Mouse (Mus musculus) limb, embryonic 13.5 days (tissue): ENCODE measurements at regions not wholly inside any gene's neighbourhood (a gene's known extent, or its start where the extent isn't known, plus 50 kb on each side); places are given as distances from the start of the nearest gene placed in this dataset.

Experiments
- ATAC-seq: fragments of 200-750 bp; cut with Nextera tagmentation; 2 replicates; pipeline ENCODE4 v1.8.0; 2017; ENCODE audit warnings: low read depth, moderate number of reproducible peaks, moderate TSS enrichment; ENCODE audit not compliant: low FRiP score
- H3K27ac ChIP-seq: fragments of 300-500 bp; sonication (generic); 2 replicates; pipeline ENCODE4 v1.5.1; 2015; ENCODE audit warnings: inconsistent platforms, mild to moderate bottlenecking, moderate library complexity
- H3K27me3 ChIP-seq: fragments of 300-500 bp; sonication (generic); 2 replicates; pipeline ENCODE4 v1.6.1; 2015; ENCODE audit warnings: mild to moderate bottlenecking, inconsistent platforms
- H3K36me3 ChIP-seq: fragments of 300-500 bp; sonication (generic); 2 replicates; pipeline ENCODE4 v1.6.1; 2015; ENCODE audit warnings: inconsistent platforms, mild to moderate bottlenecking, moderate library complexity
- H3K4me1 ChIP-seq: fragments of 300-500 bp; sonication (generic); 2 replicates; pipeline ENCODE4 v1.6.1; 2015; ENCODE audit warnings: inconsistent platforms
- H3K4me2 ChIP-seq: fragments of 300-500 bp; sonication (generic); replicated peaks from 2 replicates; pipeline ENCODE4 v1.6.1; 2015; ENCODE audit warnings: inconsistent platforms, mild to moderate bottlenecking, moderate library complexity
- H3K4me3 ChIP-seq: fragments of 300-500 bp; sonication (generic); 2 replicates; pipeline ENCODE4 v1.5.1; 2015; ENCODE audit warnings: moderate library complexity, mild to moderate bottlenecking, inconsistent platforms
- H3K9ac ChIP-seq: fragments of 300-500 bp; sonication (generic); 2 replicates; pipeline ENCODE4 v1.6.1; 2015; ENCODE audit warnings: mild to moderate bottlenecking, inconsistent platforms
- H3K9me3 ChIP-seq: fragments of 300-500 bp; sonication (generic); 2 replicates; pipeline ENCODE4 v1.6.1; 2016; ENCODE audit warnings: inconsistent platforms
- WGBS: fragments of 180-500 bp; shearing (Covaris S2); methylation state at CpG from one replicate; pipeline ENCODE4 v1.1.7; 2015; 5-methylcytosine and 5-hydroxymethylcytosine counted together

- no peak for ATAC-seq
- Histone ChIP-seq H3K27ac (no peak overlapping the region), H3K9me3 (no peaks in the 10 kb centered on the region), H3K4me1 (no peaks in the 10 kb centered on the region), H3K27me3 (peaks cover 17% of the 10 kb centered on the region), H3K4me2 (no peak overlapping the region), H3K9ac (no peak overlapping the region), H3K4me3 (no peak overlapping the region), H3K36me3 (no peaks in the 10 kb centered on the region)
- 65% methylated on average over 9 of the region's 9 CpGs for WGBS
These were observed 119.5 kb upstream of the Tbca start for GRCm38 (mm10) chr13:94669106-94669683.

- H3K4me3 ChIP-seq = no peak overlapping the region
- peaks cover 17% of the 10 kb centered on the region for H3K27me3 ChIP-seq
- WGBS = 86% methylated on average over 11 of the region's 11 CpGs
- ATAC-seq = no peak
- no peak overlapping the region for H3K4me2 ChIP-seq
- no peak overlapping the region for H3K9ac ChIP-seq
- H3K9me3 ChIP-seq = no peaks in the 10 kb centered on the region
- no peak overlapping the region for H3K27ac ChIP-seq
- H3K4me1 ChIP-seq = no peaks in the 10 kb centered on the region
- no peaks in the 10 kb centered on the region for H3K36me3 ChIP-seq
These were observed 118.4 kb upstream of the Tbca start for GRCm38 (mm10) chr13:94670266-94670665.

GRCm38 (mm10) chr13:94670961-94671360 lies 117.7 kb upstream of the Tbca start:
- H3K36me3 ChIP-seq = no peaks in the 10 kb centered on the region
- H3K27me3 ChIP-seq = peaks cover 17% of the 10 kb centered on the region
- H3K27ac ChIP-seq = no peak overlapping the region
- H3K4me1 ChIP-seq = no peaks in the 10 kb centered on the region
- H3K9me3 ChIP-seq = no peaks in the 10 kb centered on the region
- H3K4me3 ChIP-seq = no peak overlapping the region
- no peak overlapping the region for H3K4me2 ChIP-seq
- WGBS = 84% methylated on average over 8 of the region's 8 CpGs
- no peak for ATAC-seq
- no peak overlapping the region for H3K9ac ChIP-seq

- Histone ChIP-seq H3K27ac (no peak overlapping the region), H3K9ac (no peak overlapping the region), H3K9me3 (no peaks in the 10 kb centered on the region), H3K4me1 (no peaks in the 10 kb centered on the region), H3K36me3 (no peaks in the 10 kb centered on the region), H3K4me3 (no peak overlapping the region), H3K4me2 (no peak overlapping the region), H3K27me3 (peaks cover 15% of the 10 kb centered on the region; the same call in 1 of the 2 replicates)
- 39% methylated on average over 17 of the region's 17 CpGs for WGBS
- no peak for ATAC-seq
These were observed 108.1 kb upstream of the Tbca start for GRCm38 (mm10) chr13:94680492-94681168.

DNA sequence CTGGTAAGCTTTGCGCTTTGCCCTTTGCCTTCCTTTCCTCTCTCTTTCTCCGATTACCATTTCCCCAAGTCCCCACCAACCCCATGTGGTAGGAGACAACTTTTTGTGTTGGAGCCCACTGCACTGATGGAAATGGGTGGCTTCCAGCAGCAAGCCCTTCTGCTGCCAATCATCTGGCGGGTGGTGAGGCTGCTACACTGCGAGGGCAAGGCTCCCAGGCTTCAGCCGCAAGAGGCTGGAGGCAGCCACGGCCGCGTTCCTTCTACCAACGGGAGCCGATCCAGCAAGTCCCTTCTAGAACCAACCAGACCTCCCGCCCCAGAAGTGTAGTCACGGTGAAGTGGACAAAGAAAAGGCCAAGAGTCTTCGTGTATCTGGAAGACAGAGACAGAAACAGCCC lies 107.1 kb upstream of the Tbca start:
- no peaks in the 10 kb centered on the region for H3K4me1 ChIP-seq
- H3K36me3 ChIP-seq = no peaks in the 10 kb centered on the region
- WGBS = 91% methylated on average over 13 of the region's 13 CpGs
- H3K9ac ChIP-seq = no peak overlapping the region
- H3K27ac ChIP-seq = no peak overlapping the region
- peaks cover 18% of the 10 kb centered on the region; the same call in 1 of the 2 replicates for H3K27me3 ChIP-seq
- H3K4me3 ChIP-seq = no peak overlapping the region
- no peaks in the 10 kb centered on the region for H3K9me3 ChIP-seq
- H3K4me2 ChIP-seq = no peak overlapping the region
- no peak for ATAC-seq

- H3K4me2 ChIP-seq = no peak overlapping the region
- H3K9ac ChIP-seq = no peak overlapping the region
- H3K9me3 ChIP-seq = no peaks in the 10 kb centered on the region
- peaks cover 23% of the 10 kb centered on the region; the same call in 1 of the 2 replicates for H3K27me3 ChIP-seq
- no peaks in the 10 kb centered on the region for H3K36me3 ChIP-seq
- no peaks in the 10 kb centered on the region for H3K4me1 ChIP-seq
- ATAC-seq = no peak
- WGBS = 57% methylated on average over 7 of the region's 7 CpGs
- H3K27ac ChIP-seq = no peak overlapping the region
- no peak overlapping the region for H3K4me3 ChIP-seq
These were observed 103.5 kb upstream of the Tbca start for GRCm38 (mm10) chr13:94685191-94685590.

DNA sequence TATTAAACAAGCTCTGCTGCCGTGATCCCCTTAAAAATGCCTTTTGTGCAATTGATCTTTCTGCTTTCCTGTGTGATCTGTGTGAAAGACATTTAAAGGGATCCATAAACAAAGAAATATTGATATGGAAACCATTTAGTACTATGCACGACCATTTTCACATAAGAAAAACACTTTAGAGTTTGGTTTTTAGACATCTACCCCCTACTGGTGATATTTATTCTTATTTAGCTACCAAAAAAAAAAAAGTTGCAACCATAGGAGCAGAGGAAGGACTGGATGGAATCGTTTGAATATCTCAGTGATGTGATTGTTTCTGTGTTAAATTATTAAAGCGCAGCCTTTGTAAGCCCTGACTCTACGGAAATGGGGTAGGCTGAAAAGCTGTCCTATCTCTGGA lies 101.4 kb upstream of the Tbca start:
- 80% methylated on average over 5 of the region's 5 CpGs for WGBS
- Histone ChIP-seq H3K9ac (no peak overlapping the region), H3K4me1 (no peaks in the 10 kb centered on the region), H3K4me3 (no peak overlapping the region), H3K9me3 (no peaks in the 10 kb centered on the region), H3K36me3 (no peaks in the 10 kb centered on the region), H3K27me3 (peaks cover 13% of the 10 kb centered on the region; the same call in 1 of the 2 replicates), H3K27ac (no peak overlapping the region), H3K4me2 (no peak overlapping the region)
- ATAC-seq = no peak

DNA sequence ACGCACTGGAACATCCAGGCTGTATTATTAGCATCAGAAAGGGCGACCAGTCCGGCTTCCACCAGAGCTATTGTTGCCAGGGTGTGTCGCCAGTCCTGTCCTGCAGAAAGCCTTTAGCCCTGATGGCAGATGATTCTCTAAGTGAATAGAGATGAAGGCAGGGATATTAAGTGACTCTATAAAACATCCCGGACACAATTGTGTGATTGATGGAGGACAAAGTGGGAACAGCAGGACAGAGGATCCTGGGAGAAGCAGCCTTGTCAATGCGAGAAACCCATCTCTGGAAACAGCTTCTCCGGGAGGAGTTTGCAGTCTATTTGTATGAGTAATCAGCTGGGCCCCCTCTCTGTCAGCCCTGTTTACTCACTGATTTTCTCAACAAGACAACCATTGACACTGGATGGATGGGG lies 82.1 kb upstream of the Tbca start:
- H3K36me3 ChIP-seq = no peaks in the 10 kb centered on the region
- H3K4me2 ChIP-seq = no peak overlapping the region
- H3K27ac ChIP-seq = no peak overlapping the region
- H3K4me1 ChIP-seq = peaks cover 31% of the 10 kb centered on the region
- no peaks in the 10 kb centered on the region for H3K9me3 ChIP-seq
- ATAC-seq = no peak
- H3K9ac ChIP-seq = no peak overlapping the region
- WGBS = 7% methylated on average over 7 of the region's 7 CpGs
- no peak overlapping the region for H3K4me3 ChIP-seq
- H3K27me3 ChIP-seq = peaks cover 97% of the 10 kb centered on the region

- Histone ChIP-seq H3K4me2 (0 out of 2 replicates have a peak overlapping the region, but pooled peaks have one; percentile 4), H3K4me1 (peaks cover 24% of the 10 kb centered on the region), H3K9ac (no peak overlapping the region), H3K27me3 (peaks cover 99% of the 10 kb centered on the region), H3K9me3 (no peaks in the 10 kb centered on the region), H3K4me3 (no peak overlapping the region), H3K36me3 (no peaks in the 10 kb centered on the region), H3K27ac (no peak overlapping the region)
- ATAC-seq = no peak
- 3% methylated on average over 32 of the region's 32 CpGs for WGBS
These were observed 81.1 kb upstream of the Tbca start for GRCm38 (mm10) chr13:94707371-94708280.

GRCm38 (mm10) chr13:94708786-94709185 lies 79.9 kb upstream of the Tbca start:
- no peak overlapping the region for H3K27ac ChIP-seq
- no peak overlapping the region for H3K4me3 ChIP-seq
- H3K9me3 ChIP-seq = no peaks in the 10 kb centered on the region
- H3K36me3 ChIP-seq = no peaks in the 10 kb centered on the region
- no peak for ATAC-seq
- WGBS = 26% methylated on average over 5 of the region's 5 CpGs
- no peak overlapping the region for H3K9ac ChIP-seq
- peaks cover 19% of the 10 kb centered on the region for H3K4me1 ChIP-seq
- no peak overlapping the region for H3K4me2 ChIP-seq
- peaks cover 99% of the 10 kb centered on the region for H3K27me3 ChIP-seq

GRCm38 (mm10) chr13:94709691-94710573 lies 78.8 kb upstream of the Tbca start:
- Histone ChIP-seq H3K9me3 (no peaks in the 10 kb centered on the region), H3K9ac (peak overlapping the region; percentile 20; the same call in 1 of the 2 replicates), H3K36me3 (no peaks in the 10 kb centered on the region), H3K27ac (no peak overlapping the region), H3K4me1 (peaks cover 19% of the 10 kb centered on the region), H3K27me3 (peaks cover 99% of the 10 kb centered on the region), H3K4me3 (peak overlapping the region; percentile 40), H3K4me2 (peak overlapping the region; percentile 68)
- ATAC-seq = peak; percentile 48
- WGBS = under 1% methylated on average over 50 of the region's 50 CpGs
